Mouse (Mus musculus): ENCODE data around the gene Sh2d1b2. TPM values are rescaled to one million over a fixed set of nuclear protein-coding genes. Genes with fewer than 3 reads are reported as not detected.

The Sh2d1b2 gene
- polyA plus RNA-seq, 1 experiment from 2014 or later: not detected

- no peaks in the 10 kb centered on the region for H3K4me1 ChIP-seq (ENCODE audit: control insufficient read depth, insufficient read depth, low read depth, low read length)
- H3K9ac ChIP-seq (ENCODE audit: low read depth, low read length): no peak overlapping the region
- no peak overlapping the region for H3K4me3 ChIP-seq (ENCODE audit: low read length)
- H3K27ac ChIP-seq (ENCODE audit: low read depth, low read length): no peak overlapping the region
- H3K27me3 ChIP-seq (replicated peaks; ENCODE audit: control insufficient read depth, insufficient read depth, low read length): no peaks in the 10 kb centered on the region
- 59% methylated on average over 15 of the region's 15 CpGs for WGBS
- no peak for ATAC-seq
- no peaks in the 10 kb centered on the region for H3K36me3 ChIP-seq (ENCODE audit: control insufficient read depth, insufficient read depth, low read length)
- no peak overlapping the region for H3K4me2 ChIP-seq (ENCODE audit: low read length)
- no peaks in the 10 kb centered on the region for H3K9me3 ChIP-seq (ENCODE audit: control insufficient read depth, low read length)
Measured at GRCm38 (mm10) chr1:170294786-170295570, 62.4 kb downstream of the Sh2d1b2 start.

GRCm38 (mm10) chr1:170299496-170299895, 66.9 kb downstream of the Sh2d1b2 start:
- Histone ChIP-seq H3K27ac (ENCODE audit: low read depth, low read length) (no peak overlapping the region), H3K27me3 (replicated peaks; ENCODE audit: control insufficient read depth, insufficient read depth, low read length) (no peaks in the 10 kb centered on the region), H3K4me3 (ENCODE audit: low read length) (no peak overlapping the region), H3K9ac (ENCODE audit: low read depth, low read length) (no peak overlapping the region), H3K9me3 (ENCODE audit: control insufficient read depth, low read length) (no peaks in the 10 kb centered on the region), H3K4me2 (ENCODE audit: low read length) (no peak overlapping the region), H3K4me1 (ENCODE audit: control insufficient read depth, insufficient read depth, low read depth, low read length) (no peaks in the 10 kb centered on the region), H3K36me3 (ENCODE audit: control insufficient read depth, insufficient read depth, low read length) (no peaks in the 10 kb centered on the region)
- ATAC-seq: no peak
- 76% methylated on average over 4 of the region's 4 CpGs for WGBS

GRCm38 (mm10) chr1:170301686-170302085, 69.1 kb downstream of the Sh2d1b2 start:
- Histone ChIP-seq H3K4me1 (ENCODE audit: control insufficient read depth, insufficient read depth, low read depth, low read length) (no peaks in the 10 kb centered on the region), H3K9ac (ENCODE audit: low read depth, low read length) (no peak overlapping the region), H3K27ac (ENCODE audit: low read depth, low read length) (no peak overlapping the region), H3K27me3 (replicated peaks; ENCODE audit: control insufficient read depth, insufficient read depth, low read length) (no peaks in the 10 kb centered on the region), H3K4me2 (ENCODE audit: low read length) (no peak overlapping the region), H3K4me3 (ENCODE audit: low read length) (no peak overlapping the region), H3K36me3 (ENCODE audit: control insufficient read depth, insufficient read depth, low read length) (no peaks in the 10 kb centered on the region), H3K9me3 (ENCODE audit: control insufficient read depth, low read length) (no peaks in the 10 kb centered on the region)
- no peak for ATAC-seq
- WGBS: 92% methylated on average over 9 of the region's 9 CpGs

DNA sequence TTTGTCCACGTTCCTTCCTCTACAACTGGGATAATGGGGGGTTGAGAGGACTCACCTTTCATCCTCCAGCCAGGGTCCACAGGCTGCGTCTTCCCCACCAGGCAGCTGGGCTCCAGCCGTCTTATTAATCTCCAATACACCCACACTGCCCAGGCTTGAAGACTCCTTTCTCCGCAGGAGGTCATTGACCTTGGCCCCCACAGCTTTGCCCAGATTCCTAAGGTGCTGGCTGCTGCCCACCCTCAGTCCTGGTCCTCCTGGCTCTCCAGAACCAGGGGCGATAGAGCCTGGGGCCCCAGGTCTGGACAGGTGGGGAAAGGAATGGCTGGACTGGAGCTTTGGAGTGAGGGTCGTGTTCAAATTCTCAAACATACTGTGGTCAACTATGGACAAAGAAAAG, 69.9 kb downstream of the Sh2d1b2 start:
- no peak overlapping the region for H3K4me3 ChIP-seq (ENCODE audit: low read length)
- no peak overlapping the region for H3K9ac ChIP-seq (ENCODE audit: low read depth, low read length)
- H3K4me1 ChIP-seq (ENCODE audit: control insufficient read depth, insufficient read depth, low read depth, low read length): no peaks in the 10 kb centered on the region
- no peak for ATAC-seq
- H3K27me3 ChIP-seq (replicated peaks; ENCODE audit: control insufficient read depth, insufficient read depth, low read length): no peaks in the 10 kb centered on the region
- 74% methylated on average over 6 of the region's 6 CpGs for WGBS
- no peaks in the 10 kb centered on the region for H3K36me3 ChIP-seq (ENCODE audit: control insufficient read depth, insufficient read depth, low read length)
- H3K4me2 ChIP-seq (ENCODE audit: low read length): no peak overlapping the region
- H3K9me3 ChIP-seq (ENCODE audit: control insufficient read depth, low read length): no peaks in the 10 kb centered on the region
- no peak overlapping the region for H3K27ac ChIP-seq (ENCODE audit: low read depth, low read length)

GRCm38 (mm10) chr1:170303103-170303502, 70.6 kb downstream of the Sh2d1b2 start:
- 33% methylated on average over 6 of the region's 6 CpGs for WGBS
- ATAC-seq: no peak
- H3K9ac ChIP-seq (ENCODE audit: low read depth, low read length): no peak overlapping the region
- H3K4me3 ChIP-seq (ENCODE audit: low read length): no peak overlapping the region
- H3K9me3 ChIP-seq (ENCODE audit: control insufficient read depth, low read length): no peaks in the 10 kb centered on the region
- no peaks in the 10 kb centered on the region for H3K27me3 ChIP-seq (replicated peaks; ENCODE audit: control insufficient read depth, insufficient read depth, low read length)
- H3K4me2 ChIP-seq (ENCODE audit: low read length): no peak overlapping the region
- H3K36me3 ChIP-seq (ENCODE audit: control insufficient read depth, insufficient read depth, low read length): no peaks in the 10 kb centered on the region
- H3K4me1 ChIP-seq (ENCODE audit: control insufficient read depth, insufficient read depth, low read depth, low read length): no peaks in the 10 kb centered on the region
- H3K27ac ChIP-seq (ENCODE audit: low read depth, low read length): no peak overlapping the region

Other genes with a start within 250 kb of the Sh2d1b2 start
- 7.7 and 10.1 TPM in 2 replicates for gene Ddr2, start 122.0 kb upstream of the Sh2d1b2 start, polyA plus RNA-seq (2015; fragmentation: Nextera tagmentation; extraction: Ambion mirVana)
- gene Uap1, start 57.8 kb upstream of the Sh2d1b2 start, polyA plus RNA-seq (2015; fragmentation: Nextera tagmentation; extraction: Ambion mirVana): 65.0 and 65.4 TPM in 2 replicates
- gene Uhmk1, start 17.4 kb upstream of the Sh2d1b2 start, polyA plus RNA-seq (2015; fragmentation: Nextera tagmentation; extraction: Ambion mirVana): 8.1 and 10.4 TPM in 2 replicates
- gene Sh2d1b1, start 44.6 kb downstream of the Sh2d1b2 start, polyA plus RNA-seq (2015; fragmentation: Nextera tagmentation; extraction: Ambion mirVana): 0.06 TPM in 1 of 2 replicates, not detected in the other
- 1.4 and 1.6 TPM in 2 replicates for gene Gm7694, start 73.6 kb downstream of the Sh2d1b2 start, polyA plus RNA-seq (2015; fragmentation: Nextera tagmentation; extraction: Ambion mirVana)
- 0.63 and 0.85 TPM in 2 replicates for gene Spata46, start 76.1 kb downstream of the Sh2d1b2 start, polyA plus RNA-seq (2015; fragmentation: Nextera tagmentation; extraction: Ambion mirVana)

All from hindbrain, embryonic 16.5 days (tissue).